Mouse (Mus musculus): Measurements from ENCODE around the gene Endog.

Gene Endog

GRCm38 (mm10) chr2:30211408-30212168, 40.3 kb downstream of the Endog start:
- no peak for DNase-seq (ENCODE audit: low read depth)

- no peak for DNase-seq (ENCODE audit: low read depth)
These were observed 40.9 kb downstream of the Endog start for GRCm38 (mm10) chr2:30212169-30212545.

GRCm38 (mm10) chr2:30212951-30213350, 41.7 kb downstream of the Endog start:
- DNase-seq (ENCODE audit: low read depth), result no peak

GRCm38 (mm10) chr2:30214745-30215144, 43.5 kb downstream of the Endog start:
- DNase-seq (ENCODE audit: low read depth), result no peak

- DNase-seq (ENCODE audit: low read depth), result no peak
These were observed 44.2 kb downstream of the Endog start for GRCm38 (mm10) chr2:30215493-30215892.

- no peak for DNase-seq (ENCODE audit: low read depth)
These were observed 45.0 kb downstream of the Endog start for GRCm38 (mm10) chr2:30216293-30216692.
